Mouse (Mus musculus) adrenal gland, adult 2 months (tissue): ENCODE data around the gene Cox16. TPM values are rescaled to one million over a fixed set of nuclear protein-coding genes. Genes with fewer than 3 reads are reported as not detected.

Experiments
- DNase-seq: peaks from one replicate; pipeline ENCODE4 v3.0.0; 2021
- polyA plus RNA-seq: library from polyadenylated mRNA; depleted of rRNA; stranded (reverse); fragments of >200 nt; gene quantifications from 2 replicates; pipeline ENCODE4 v1.2.3, GENCODE M21; 2012; rRNA removed
- total RNA-seq, 2 experiments: library from RNA; stranded (reverse); gene quantifications; 2 replicates each; pipeline ENCODE4 v1.2.3; 2021

Gene Cox16
- total and polyA plus RNA-seq, 3 experiments, result 79.1 to 102 (median 92.5) TPM

DNA sequence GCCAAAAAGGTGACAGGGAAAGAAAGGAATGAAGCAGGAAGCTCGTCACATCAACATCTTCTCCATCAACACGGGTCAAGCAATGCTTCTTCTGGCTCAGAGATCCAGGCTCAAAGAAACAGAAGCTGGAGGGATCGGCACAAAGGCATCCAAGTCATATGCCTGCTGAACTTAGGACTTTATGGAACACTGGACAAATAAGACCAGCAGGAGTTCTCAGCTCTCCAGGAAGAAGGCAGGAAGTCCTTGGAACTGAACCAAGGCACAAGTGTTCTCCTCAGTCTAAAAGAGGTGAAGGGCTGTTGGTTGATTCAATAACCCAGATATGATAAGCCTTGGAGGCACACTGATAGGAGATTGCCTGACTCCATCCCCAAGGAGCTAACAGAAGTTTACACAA lies 159.9 kb downstream of the Cox16 start:
- no peak for DNase-seq

DNA sequence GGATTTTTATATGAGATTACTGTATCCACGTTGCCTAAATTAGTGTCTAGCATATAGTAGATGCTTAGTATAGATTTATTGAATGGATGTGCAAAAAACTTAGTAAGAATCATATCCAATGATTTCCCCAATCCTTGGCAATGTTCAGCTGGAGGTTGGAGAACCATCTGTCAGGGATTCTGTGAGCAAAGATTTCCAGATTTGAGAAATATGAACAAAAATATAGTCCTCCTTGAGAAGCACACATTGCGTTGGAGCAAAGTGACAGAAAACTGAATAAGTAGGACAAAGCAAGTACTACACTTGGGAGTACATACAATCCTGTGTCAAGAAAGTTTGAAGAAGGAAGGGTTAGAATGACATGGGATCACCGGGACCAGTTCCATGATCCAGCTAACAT lies 160.8 kb downstream of the Cox16 start:
- no peak for DNase-seq

DNA sequence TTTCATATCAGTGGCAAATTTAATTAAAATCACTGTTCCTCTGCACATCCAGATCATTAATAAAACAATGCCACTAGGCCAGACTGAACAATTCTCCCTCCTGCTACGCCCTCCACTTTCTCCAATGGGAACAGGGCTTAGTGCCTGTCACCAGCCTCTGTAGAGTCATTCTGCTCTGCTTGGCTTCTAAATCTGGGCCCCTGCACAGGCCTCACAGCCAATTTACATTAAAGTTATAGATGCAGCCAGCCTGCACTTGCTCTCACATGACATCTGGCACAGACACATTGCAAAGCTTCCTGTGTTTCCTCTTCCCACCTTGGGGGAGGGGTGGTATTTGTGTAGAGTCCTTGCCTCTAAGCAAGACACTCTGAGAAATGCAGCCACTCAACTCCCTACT lies 163.9 kb downstream of the Cox16 start:
- DNase-seq, result no peak

DNA sequence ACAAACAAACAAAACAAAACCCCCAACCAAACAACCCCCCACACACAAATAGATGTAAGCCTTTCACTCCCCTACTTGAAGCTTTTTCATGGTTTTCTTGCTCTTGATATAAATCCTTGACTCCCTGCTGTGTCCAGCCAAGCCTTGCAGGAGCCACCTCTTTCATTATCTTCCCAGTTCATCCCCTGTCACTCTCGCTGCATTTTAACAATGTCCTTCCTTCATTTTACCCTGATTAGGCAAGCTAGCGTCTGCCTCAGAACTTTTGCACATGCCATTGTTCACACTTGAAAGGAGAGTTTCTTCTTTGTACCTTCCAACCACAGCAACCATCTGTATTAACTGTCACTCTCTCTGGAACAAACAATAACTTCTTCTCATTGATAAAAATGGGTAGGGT lies 167.1 kb downstream of the Cox16 start:
- no peak for DNase-seq

DNA sequence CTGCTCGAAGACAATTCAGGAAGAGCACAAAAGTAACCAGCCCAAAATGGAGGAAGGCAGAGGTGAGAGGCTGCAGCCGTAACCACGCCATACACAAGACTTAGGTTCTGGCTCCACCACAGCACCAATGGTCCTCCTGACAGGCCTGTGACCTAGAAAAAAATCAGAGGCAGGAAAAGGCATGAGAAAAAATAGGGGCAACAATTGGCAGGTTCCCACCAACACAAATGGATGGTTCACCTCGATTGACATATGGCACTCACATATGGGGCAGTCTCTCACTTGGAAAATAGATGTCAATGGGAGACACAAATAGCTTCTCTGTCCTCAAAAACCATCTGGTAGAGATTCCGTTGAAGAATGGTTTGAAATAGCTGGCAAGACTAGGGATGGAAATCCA lies 169.0 kb downstream of the Cox16 start:
- DNase-seq, result no peak

Other genes with a start within 250 kb of the Cox16 start
- gene Slc8a3, start 151.9 kb downstream of the Cox16 start, total RNA-seq, result 1 to 10 TPM in 1 of 2 experiments, under 1 TPM in 1; 0.52 to 1.8 TPM
- gene Slc8a3, start 151.9 kb downstream of the Cox16 start, polyA plus RNA-seq, result 0.41 and 0.42 TPM in 2 replicates
- 1 to 10 TPM in 1 of 2 experiments, under 1 TPM in 1; 0.83 to 1.4 TPM for gene Gm4787, start 105.7 kb downstream of the Cox16 start, total RNA-seq
- 0.10 and 0.16 TPM in 2 replicates for gene Gm4787, start 105.7 kb downstream of the Cox16 start, polyA plus RNA-seq
- 1 to 10 TPM; 1.3 to 1.8 TPM for gene Adam4, start 63.2 kb downstream of the Cox16 start, total RNA-seq
- 0.21 TPM in 1 of 2 replicates, not detected in the other for gene Adam4, start 63.2 kb downstream of the Cox16 start, polyA plus RNA-seq
- 10 to 100 TPM; 25.9 to 40.9 TPM for gene Gm20498, start 47.8 kb upstream of the Cox16 start, total RNA-seq
- 2.4 and 5.1 TPM in 2 replicates for gene Gm20498, start 47.8 kb upstream of the Cox16 start, polyA plus RNA-seq
- gene Synj2bp, start 47.8 kb upstream of the Cox16 start, total RNA-seq, result 10 to 100 TPM; 34.4 to 34.7 TPM
- 9.8 and 16.2 TPM in 2 replicates for gene Synj2bp, start 47.8 kb upstream of the Cox16 start, polyA plus RNA-seq
- not detected for gene Adam21, start 83.3 kb upstream of the Cox16 start, total RNA-seq
- not detected in 2 replicates for gene Adam21, start 83.3 kb upstream of the Cox16 start, polyA plus RNA-seq
- gene Med6, start 109.9 kb upstream of the Cox16 start, total RNA-seq, result 10 to 100 TPM; 22.3 to 27.3 TPM
- 1.2 and 1.4 TPM in 2 replicates for gene Med6, start 109.9 kb upstream of the Cox16 start, polyA plus RNA-seq
- 1 to 10 TPM; 3.7 to 3.8 TPM for gene Ttc9, start 146.1 kb upstream of the Cox16 start, total RNA-seq
- gene Ttc9, start 146.1 kb upstream of the Cox16 start, polyA plus RNA-seq, result 0.73 TPM in 2 replicates